Mouse (Mus musculus): ENCODE results near the gene Dtnb. TPM values are rescaled to one million over a fixed set of nuclear protein-coding genes. Genes with fewer than 3 reads are reported as not detected.
"Not testable (repeated sequence)": the region's sequence is repeated elsewhere in the genome, so short reads cannot be mapped to it uniquely, and the experiment has no call there.

Gene Dtnb
- polyA plus RNA-seq, 1 experiment from 2014 or later: 49.6 TPM

DNA sequence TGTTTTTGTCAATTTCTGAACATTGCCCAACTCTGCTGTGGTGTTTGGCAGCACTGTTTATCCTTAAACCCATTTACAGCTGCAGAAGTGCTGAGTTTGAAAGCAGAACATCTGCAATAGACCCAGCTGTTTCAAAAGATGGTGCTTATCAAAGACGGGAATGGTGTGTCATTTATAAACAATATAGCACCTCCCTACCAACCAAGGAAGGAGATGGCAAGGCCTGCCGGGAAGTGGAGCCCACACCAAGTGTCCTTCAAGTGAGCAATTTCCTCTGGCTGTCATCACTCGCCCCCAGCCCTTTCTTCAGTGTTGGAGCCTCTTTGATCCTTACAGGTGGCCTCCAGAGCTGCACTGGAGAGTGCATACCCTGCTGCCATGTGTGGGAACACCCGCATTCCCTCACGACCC is 97.8 kb downstream of the Dtnb start:
- no peaks in the 10 kb centered on the region for H3K4me1 ChIP-seq
- H3K9me3 ChIP-seq: no peaks in the 10 kb centered on the region
- no peak for ATAC-seq (ENCODE audit: insufficient number of reproducible peaks, insufficient read depth, low FRiP score, low TSS enrichment, low read depth)
- H3K4me3 ChIP-seq: no peak overlapping the region
- H3K9ac ChIP-seq: no peak overlapping the region
- no peak overlapping the region for H3K27ac ChIP-seq
- no peaks in the 10 kb centered on the region for H3K27me3 ChIP-seq
- no peak overlapping the region for H3K4me2 ChIP-seq
- peaks cover 2% of the 10 kb centered on the region for H3K36me3 ChIP-seq
- 35% methylated on average over 5 of the region's 5 CpGs for WGBS

DNA sequence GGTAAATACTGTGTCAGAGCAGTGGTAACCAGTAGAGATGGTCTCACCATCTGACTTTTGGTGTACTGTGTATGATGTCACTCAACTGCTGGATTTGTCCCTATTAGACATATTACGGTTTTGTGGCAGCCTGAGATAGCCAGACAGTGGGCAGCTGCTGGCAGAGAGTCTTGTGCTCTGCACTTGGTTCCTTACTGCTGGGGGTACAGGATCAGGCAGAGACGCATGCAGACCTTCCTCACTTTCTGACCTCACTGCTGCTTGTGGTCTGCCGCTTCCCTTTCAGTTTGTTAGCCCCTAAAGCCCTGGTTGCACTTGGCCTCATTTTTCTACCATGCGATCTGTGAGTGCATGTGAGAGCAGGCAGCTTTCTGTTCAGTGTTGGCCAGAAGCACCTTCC is 98.9 kb downstream of the Dtnb start:
- WGBS: 77% methylated on average over 4 of the region's 4 CpGs
- no peak overlapping the region for H3K4me3 ChIP-seq
- no peak for ATAC-seq (ENCODE audit: insufficient number of reproducible peaks, insufficient read depth, low FRiP score, low TSS enrichment, low read depth)

DNA sequence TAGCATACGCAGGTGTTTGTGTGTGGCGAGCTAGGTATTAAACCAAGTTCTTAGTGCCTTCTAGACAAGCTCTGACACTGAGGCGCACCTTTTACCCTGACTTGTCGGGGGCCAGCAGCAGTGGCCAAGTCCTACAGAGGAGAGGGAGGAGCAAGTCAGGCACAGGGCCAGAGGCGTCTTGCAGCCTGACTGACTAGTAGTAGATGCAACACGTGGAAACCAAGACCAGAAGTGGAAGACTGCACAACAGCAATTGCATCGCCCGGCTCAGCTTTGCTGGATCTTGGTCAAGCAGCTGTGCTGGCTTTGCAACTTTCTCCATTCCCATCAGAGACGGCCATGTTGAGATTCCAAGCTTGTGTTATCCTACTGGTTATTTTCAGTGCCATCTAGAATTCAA is 100.6 kb downstream of the Dtnb start:
- no peaks in the 10 kb centered on the region for H3K9me3 ChIP-seq
- H3K4me2 ChIP-seq: no peak overlapping the region
- no peak overlapping the region for H3K27ac ChIP-seq
- H3K9ac ChIP-seq: no peak overlapping the region
- peaks cover 5% of the 10 kb centered on the region for H3K36me3 ChIP-seq
- no peaks in the 10 kb centered on the region for H3K4me1 ChIP-seq
- H3K4me3 ChIP-seq: no peak overlapping the region
- 86% methylated on average over 9 of the region's 9 CpGs for WGBS
- no peaks in the 10 kb centered on the region for H3K27me3 ChIP-seq
- no peak for ATAC-seq (ENCODE audit: insufficient number of reproducible peaks, insufficient read depth, low FRiP score, low TSS enrichment, low read depth)

More for the DNA sequence above, 98.9 kb downstream of the Dtnb start:
- no peak overlapping the region for H3K4me2 ChIP-seq
- H3K27me3 ChIP-seq: no peaks in the 10 kb centered on the region
- no peaks in the 10 kb centered on the region for H3K9me3 ChIP-seq
- H3K4me1 ChIP-seq: no peaks in the 10 kb centered on the region
- H3K36me3 ChIP-seq: peaks cover 5% of the 10 kb centered on the region
- no peak overlapping the region for H3K27ac ChIP-seq
- no peak overlapping the region for H3K9ac ChIP-seq

DNA sequence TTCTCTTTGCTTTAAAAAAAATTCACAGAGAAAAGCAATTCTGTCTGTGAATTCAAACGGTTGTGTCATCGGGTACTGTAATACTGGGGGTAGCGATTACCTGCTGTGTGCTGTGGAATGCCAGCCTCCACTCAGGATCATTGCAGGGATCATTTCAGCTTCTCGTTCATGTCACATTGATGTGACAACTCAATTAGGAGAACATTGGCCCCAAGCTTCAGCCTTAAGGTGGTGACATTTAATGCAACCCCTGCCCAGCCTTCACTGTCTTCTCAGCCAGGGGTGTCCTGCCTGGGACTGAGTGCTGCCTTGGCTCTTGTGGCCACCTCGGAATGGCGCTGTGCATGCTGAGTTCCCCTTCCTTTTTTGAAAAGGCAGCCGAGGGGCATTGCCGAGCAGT is 101.7 kb downstream of the Dtnb start:
- 71% methylated on average over 8 of the region's 8 CpGs for WGBS
- ATAC-seq (ENCODE audit: insufficient number of reproducible peaks, insufficient read depth, low FRiP score, low TSS enrichment, low read depth): no peak
- Histone ChIP-seq H3K27ac (no peak overlapping the region), H3K9me3 (no peaks in the 10 kb centered on the region), H3K27me3 (no peaks in the 10 kb centered on the region), H3K9ac (no peak overlapping the region), H3K4me1 (no peaks in the 10 kb centered on the region), H3K4me3 (no peak overlapping the region), H3K36me3 (peaks cover 5% of the 10 kb centered on the region), H3K4me2 (no peak overlapping the region)

DNA sequence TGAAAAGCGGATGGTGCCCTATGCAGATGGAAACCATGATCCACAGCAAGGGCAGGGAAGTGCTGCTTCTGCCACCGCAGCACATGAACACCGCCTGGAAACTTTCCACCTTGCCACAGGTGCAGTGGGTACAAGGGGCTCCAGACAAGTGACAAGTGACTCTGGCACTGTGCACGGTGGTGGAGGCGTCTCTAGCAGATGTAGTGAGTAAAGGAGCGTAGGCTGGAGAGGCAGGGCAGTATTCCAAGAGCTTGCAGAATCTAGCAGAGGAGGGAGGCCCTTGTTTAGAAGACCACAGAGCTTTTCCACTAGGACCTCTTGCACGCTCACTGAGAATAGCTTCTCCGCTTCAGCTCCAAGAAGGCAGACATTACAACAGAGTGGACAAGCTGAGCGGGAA is 102.7 kb downstream of the Dtnb start:
- WGBS: 92% methylated on average over 9 of the region's 9 CpGs
- Histone ChIP-seq H3K27me3 (no peaks in the 10 kb centered on the region), H3K4me2 (no peak overlapping the region), H3K27ac (no peak overlapping the region), H3K4me1 (no peaks in the 10 kb centered on the region), H3K36me3 (peaks cover 5% of the 10 kb centered on the region), H3K9ac (no peak overlapping the region), H3K9me3 (no peaks in the 10 kb centered on the region), H3K4me3 (no peak overlapping the region)
- no peak for ATAC-seq (ENCODE audit: insufficient number of reproducible peaks, insufficient read depth, low FRiP score, low TSS enrichment, low read depth)

DNA sequence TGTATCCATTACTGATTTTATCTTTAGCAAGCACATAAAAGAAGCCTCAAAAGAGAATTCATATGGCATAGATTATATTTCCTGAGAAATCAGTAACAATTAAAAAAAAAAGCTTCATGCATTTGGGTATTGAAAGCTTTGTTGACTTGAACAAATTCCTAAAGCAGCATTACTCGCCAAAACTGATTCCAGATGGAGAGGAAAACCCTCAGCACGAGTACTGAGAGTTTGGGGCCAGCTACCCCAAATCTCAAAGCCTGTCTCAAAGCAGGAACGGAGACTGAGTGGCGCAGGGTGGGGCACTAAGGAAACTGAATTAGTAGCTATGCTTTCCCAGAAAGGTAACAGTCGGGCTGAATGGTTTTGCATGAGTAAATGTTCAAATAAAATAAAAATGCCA is 108.5 kb downstream of the Dtnb start:
- WGBS: 26% methylated on average over 5 of the region's 5 CpGs
- H3K9me3 ChIP-seq: no peaks in the 10 kb centered on the region
- H3K9ac ChIP-seq: no peak overlapping the region
- no peak for ATAC-seq (ENCODE audit: insufficient number of reproducible peaks, insufficient read depth, low FRiP score, low TSS enrichment, low read depth)
- no peaks in the 10 kb centered on the region for H3K36me3 ChIP-seq
- no peak overlapping the region for H3K4me2 ChIP-seq
- peak overlapping the region; percentile 44; the same call in 1 of the 2 replicates for H3K27ac ChIP-seq
- peaks cover 16% of the 10 kb centered on the region for H3K4me1 ChIP-seq
- no peaks in the 10 kb centered on the region for H3K27me3 ChIP-seq
- H3K4me3 ChIP-seq: no peak overlapping the region

DNA sequence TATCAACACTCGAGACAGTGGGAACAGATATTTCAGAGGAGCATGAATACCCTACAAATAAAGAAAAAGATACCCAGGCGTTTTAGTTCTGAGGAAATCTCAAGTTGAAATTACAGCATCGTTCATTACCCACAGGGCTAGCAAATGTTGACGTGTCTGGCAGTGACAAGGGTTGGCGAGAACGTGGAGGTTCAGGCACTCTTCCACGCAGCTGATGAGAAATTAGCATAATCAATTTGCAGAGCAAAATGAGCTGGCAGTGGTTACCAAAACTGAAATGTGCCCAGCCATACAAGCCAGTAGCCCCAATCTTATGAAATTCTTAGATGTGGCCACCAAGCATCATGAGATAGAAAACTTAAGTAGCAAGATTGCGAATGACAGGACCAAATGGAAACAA is 110.9 kb downstream of the Dtnb start:
- no peak overlapping the region for H3K9ac ChIP-seq
- H3K4me2 ChIP-seq: no peak overlapping the region
- H3K27ac ChIP-seq: no peak overlapping the region
- 82% methylated on average over 8 of the region's 8 CpGs for WGBS
- peaks cover 28% of the 10 kb centered on the region for H3K4me1 ChIP-seq
- no peak for ATAC-seq (ENCODE audit: insufficient number of reproducible peaks, insufficient read depth, low FRiP score, low TSS enrichment, low read depth)
- no peaks in the 10 kb centered on the region for H3K9me3 ChIP-seq
- H3K4me3 ChIP-seq: no peak overlapping the region
- H3K27me3 ChIP-seq: no peaks in the 10 kb centered on the region
- no peaks in the 10 kb centered on the region for H3K36me3 ChIP-seq

DNA sequence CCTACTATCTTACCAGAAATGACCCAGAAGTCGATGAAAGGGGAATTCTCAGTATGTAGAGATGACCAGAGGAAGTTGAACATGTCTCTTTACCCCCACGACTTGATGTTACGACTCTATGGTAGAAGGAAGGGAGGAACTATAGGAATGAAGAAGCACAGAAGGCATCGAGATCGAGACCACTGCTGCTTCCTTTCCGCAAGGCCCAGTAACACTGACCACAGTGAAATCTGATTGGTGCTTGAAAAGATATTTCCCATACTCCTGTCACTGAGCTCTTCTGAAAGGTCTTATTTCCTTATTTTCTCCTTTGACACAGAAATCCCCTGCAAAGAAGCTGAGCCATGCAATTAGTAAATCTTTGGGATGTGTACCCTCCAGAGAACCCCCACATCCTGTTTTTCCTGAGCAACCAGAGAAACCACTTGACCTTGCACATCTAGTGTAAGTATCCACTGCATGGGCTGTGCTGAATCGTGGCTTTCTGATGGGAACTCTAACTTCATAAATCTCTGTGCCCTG is 114.3 kb downstream of the Dtnb start:
- Histone ChIP-seq H3K9ac (no peak overlapping the region), H3K27me3 (no peaks in the 10 kb centered on the region), H3K4me2 (no peak overlapping the region), H3K36me3 (no peaks in the 10 kb centered on the region; the same call in 1 of the 2 replicates), H3K27ac (no peak overlapping the region), H3K9me3 (no peaks in the 10 kb centered on the region), H3K4me1 (peaks cover 24% of the 10 kb centered on the region), H3K4me3 (no peak overlapping the region)
- 80% methylated on average over 7 of the region's 7 CpGs for WGBS
- ATAC-seq (ENCODE audit: insufficient number of reproducible peaks, insufficient read depth, low FRiP score, low TSS enrichment, low read depth): no peak

DNA sequence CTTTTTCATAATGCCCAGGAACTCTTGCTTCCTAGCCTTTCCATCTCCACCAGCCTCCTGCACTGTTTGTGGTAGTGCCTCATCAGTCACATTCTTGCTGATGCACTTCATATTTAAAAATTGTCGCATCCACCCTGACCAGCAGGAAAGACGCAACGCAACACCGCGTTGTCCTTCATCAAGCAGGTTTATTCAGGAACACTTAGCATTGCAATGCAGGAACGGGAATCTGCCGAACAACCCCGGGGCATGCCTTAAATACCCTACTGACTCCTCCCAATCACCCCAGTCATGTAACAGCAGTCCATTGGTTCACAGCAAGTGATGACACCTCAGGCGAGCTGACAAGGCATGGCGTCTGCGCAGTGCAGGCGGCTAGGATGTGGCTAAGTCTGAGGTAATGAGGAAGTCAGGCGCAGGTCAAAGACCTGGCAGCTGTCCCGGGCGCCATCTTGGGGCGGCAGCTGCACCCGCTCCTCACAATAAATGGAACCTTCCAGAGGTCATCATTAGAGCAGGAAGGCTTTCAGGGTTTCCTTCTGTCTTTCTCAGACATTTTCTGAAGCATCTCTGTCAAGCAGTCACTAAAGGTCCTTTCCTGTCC is 118.8 kb downstream of the Dtnb start:
- not testable (repeated sequence) for H3K4me2 ChIP-seq; H3K27ac ChIP-seq; H3K36me3 ChIP-seq; H3K27me3 ChIP-seq; ATAC-seq (ENCODE audit: insufficient number of reproducible peaks, insufficient read depth, low FRiP score, low TSS enrichment, low read depth); H3K9me3 ChIP-seq; H3K9ac ChIP-seq; H3K4me3 ChIP-seq
- H3K4me1 ChIP-seq: peaks cover 13% of the 10 kb centered on the region; the same call in 1 of the 2 replicates
- 93% methylated on average over 17 of the region's 17 CpGs for WGBS

DNA sequence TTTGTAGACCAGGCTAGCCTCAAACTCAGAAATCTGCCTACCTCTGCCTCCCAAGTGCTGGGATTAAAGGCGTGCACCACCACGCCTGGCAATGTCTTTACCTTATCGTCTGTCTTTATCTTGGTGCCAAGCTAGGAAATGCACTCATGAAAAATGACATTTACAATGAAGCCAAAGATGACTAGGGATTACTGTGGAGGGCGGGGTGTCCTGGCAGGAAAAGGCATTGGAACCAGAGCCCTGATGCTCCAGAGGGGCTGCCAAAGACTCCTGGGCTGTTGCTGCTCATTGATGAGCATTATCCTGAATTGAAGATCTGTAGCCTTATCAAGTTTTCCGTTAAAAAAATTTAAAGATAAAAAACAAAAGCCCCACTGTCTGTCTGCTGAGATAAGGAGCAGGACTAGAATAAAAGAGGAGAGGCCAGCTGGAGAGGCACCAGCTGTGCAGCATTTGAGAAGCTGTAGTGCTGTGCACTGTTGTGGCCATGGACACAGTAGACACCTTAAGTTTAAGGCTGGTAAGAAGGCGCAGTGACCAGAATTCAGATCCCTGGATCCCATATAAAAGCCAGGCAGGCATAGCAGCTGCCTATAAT is 120.7 kb downstream of the Dtnb start:
- H3K9ac ChIP-seq: no peak overlapping the region
- H3K9me3 ChIP-seq: no peaks in the 10 kb centered on the region
- H3K36me3 ChIP-seq: no peaks in the 10 kb centered on the region; the same call in 1 of the 2 replicates
- no peak for ATAC-seq (ENCODE audit: insufficient number of reproducible peaks, insufficient read depth, low FRiP score, low TSS enrichment, low read depth)
- H3K4me1 ChIP-seq: 0 out of 2 replicates have a peak, but pooled peaks cover 3% of the 10 kb centered on the region
- H3K4me3 ChIP-seq: no peak overlapping the region
- 86% methylated on average over 6 of the region's 6 CpGs for whole genome bisulfite sequencing
- no peak overlapping the region for H3K27ac ChIP-seq
- no peak overlapping the region for H3K4me2 ChIP-seq
- H3K27me3 ChIP-seq: no peaks in the 10 kb centered on the region

DNA sequence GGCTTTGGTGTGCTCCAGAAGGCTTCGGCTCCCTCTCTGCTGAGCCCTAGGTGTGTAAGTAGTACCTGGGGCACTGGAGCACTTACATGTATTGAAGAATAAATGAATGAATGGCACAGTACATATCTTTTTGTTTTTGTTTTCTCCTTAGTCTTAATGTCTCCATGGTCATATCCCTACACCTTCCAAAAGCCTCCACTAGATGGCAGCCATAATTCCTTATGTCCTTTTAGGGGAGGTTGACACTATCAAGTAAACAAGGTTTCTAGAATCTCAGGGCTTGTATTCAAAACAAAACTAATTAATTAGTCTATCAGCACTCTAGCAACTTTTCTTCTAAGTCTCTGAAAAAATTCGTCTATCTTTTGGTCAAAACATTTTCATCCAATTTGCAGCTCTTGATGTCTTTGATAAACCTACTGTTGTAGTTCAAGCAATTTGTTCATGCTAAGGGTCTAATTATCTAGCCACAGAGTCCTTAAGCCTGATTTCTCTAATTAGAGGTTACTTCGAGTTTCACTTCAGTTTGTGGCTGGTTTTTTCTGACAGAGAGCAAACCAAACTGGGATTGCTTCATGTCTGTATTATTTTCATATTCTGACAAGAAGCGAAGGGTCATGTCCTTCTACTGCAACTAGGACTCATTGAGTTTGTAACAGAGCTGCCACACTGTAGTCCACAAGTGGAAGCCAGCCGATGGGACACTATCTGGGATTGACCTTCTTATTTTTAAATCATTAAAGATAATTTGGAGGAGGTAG is 123.7 kb downstream of the Dtnb start:
- ATAC-seq (ENCODE audit: insufficient number of reproducible peaks, insufficient read depth, low FRiP score, low TSS enrichment, low read depth): no peak
- Histone ChIP-seq H3K9ac (no peak overlapping the region), H3K4me3 (no peak overlapping the region), H3K27ac (no peak overlapping the region), H3K36me3 (peaks cover 5% of the 10 kb centered on the region; the same call in 1 of the 2 replicates), H3K4me2 (no peak overlapping the region), H3K27me3 (no peaks in the 10 kb centered on the region), H3K4me1 (0 out of 2 replicates have a peak, but pooled peaks cover 3% of the 10 kb centered on the region), H3K9me3 (no peaks in the 10 kb centered on the region)
- 61% methylated on average over 5 of the region's 5 CpGs for WGBS
